Mouse (Mus musculus): ENCODE measurements around the gene Sema4b. TPM values are rescaled to one million over a fixed set of nuclear protein-coding genes. Genes with fewer than 3 reads are reported as not detected.

The Sema4b gene
- total RNA-seq, 2 experiments from 2014 or later, result 47.3 to 57.2 TPM

- DNase-seq, result peak; percentile 89 to 92
Observed at GRCm38 (mm10) chr7:80197941-80198778, 11.5 kb downstream of the Sema4b start.

DNA sequence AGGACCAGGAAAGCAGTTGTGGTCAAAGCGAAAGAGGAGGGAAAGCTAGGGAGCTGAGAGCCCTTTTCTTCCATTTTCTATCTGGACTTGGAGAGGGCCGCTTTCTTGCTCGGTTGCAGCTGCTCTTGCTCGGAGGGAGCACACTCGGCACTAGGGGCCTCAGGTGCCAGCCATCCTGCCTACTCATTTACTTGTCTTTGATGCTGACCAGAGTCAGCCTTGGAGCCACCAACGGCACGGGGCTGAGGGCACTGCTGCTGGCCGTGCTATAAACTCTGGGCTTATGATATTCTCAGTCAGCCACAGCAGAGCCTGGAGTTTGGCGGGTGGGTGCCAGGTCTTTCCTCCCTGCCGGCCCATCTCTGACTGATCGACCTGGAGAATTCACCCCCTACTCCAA is 12.2 kb downstream of the Sema4b start:
- DNase-seq, result no peak

GRCm38 (mm10) chr7:80199286-80199685 is 12.6 kb downstream of the Sema4b start:
- no peak for DNase-seq

DNA sequence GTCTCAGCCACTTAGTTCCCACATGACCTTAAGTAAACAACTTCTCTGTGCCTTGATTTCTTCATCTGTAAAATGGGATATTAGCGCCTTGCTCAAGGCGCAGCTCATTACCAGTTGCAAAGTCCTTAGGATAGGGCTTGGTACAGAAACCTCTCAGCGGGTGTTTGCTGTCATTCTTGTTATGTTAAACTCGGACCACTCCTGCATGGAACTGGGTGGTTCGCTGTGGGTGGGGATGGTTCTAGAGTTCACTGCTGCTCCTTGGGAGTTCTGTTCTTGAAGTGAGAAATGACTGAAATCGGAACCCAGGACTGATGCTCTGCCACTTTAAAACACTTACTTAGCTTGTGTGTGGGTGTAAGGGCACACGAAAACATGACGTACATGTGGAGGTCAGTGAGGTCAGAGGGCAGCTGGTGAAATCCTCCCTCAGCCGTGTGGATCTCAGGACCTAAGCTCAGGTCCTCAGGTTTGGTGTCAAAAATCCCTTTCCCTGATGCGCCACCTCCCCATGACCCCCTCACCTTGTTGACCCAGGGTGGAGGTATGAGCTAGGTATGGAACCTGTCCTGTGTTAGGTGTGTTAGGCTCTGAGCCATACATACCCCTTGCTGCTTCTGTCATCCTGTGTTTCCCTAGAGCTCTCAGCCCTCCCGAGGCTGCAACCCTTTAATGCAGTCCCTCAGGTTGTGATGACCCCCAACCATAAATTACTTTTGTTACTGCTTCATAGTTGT is 13.4 kb downstream of the Sema4b start:
- DNase-seq, result no peak

GRCm38 (mm10) chr7:80200588-80200945 is 13.9 kb downstream of the Sema4b start:
- no peak for DNase-seq

DNA sequence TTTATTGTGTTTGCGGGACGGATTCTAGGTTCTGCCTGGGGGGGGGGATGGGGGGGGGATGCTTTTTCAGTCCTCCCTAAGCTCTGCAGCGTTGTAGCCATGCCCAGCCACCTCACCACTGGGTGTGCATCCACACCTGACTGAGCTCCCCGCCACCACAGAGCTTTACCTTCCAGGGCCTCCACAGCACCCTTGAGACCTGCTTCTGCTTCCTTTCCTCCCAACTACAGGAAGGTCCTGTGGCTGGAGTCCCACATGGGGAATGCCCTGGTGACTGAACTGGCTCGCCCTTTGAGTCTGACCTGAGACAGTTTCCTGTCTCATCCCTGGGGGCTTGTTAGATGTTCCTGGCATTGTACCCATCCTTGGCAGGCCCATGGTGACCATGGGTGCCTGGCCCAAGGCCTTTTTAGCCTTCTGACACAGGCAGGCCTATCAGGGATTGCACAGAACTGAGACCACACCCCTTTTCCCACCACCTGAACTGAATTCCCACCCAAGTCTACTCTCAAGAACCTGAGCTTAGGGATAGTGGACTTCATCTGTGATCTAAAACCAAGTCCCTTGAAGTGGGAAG is 14.4 kb downstream of the Sema4b start:
- peak; percentile 71 to 74 for DNase-seq

DNA sequence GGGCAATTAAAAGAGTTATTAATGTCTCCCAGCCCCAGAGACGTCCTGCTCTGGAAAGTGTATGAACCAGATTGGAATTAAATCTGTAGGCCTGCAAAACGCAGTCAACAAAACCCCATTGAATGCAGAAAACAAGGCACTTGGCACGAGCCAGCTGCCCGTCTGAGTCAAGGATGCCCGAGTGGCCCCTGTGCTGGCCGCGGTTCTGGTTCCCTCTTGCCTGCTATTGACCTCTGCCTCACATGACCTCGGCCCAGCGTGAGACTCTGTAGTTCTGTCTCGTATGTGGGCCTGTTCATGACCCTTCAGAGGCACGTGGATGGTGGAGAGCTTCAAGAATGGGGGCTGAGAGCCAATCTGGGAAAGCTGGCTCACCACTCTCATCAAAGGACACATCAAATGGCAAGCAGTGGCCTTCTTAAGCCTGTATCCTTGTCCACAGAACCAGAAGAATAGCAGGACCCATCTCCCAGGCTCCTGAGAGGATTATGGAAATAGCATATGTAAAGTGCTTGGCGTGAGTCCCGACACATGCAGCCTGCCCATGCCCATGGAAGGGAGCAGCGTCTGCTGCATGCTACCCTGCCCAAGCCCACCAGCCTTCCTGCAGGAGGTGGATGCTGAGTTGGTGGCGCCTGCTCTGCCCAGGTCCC is 15.4 kb downstream of the Sema4b start:
- DNase-seq, result peak; percentile 58 to 68

GRCm38 (mm10) chr7:80202961-80203360 is 16.3 kb downstream of the Sema4b start:
- no peak for DNase-seq

- peak; percentile 52 to 57 for DNase-seq
Observed at GRCm38 (mm10) chr7:80203638-80204096, 17.0 kb downstream of the Sema4b start.

GRCm38 (mm10) chr7:80204362-80204761 is 17.7 kb downstream of the Sema4b start:
- DNase-seq, result no peak

- DNase-seq, result no peak
Observed at GRCm38 (mm10) chr7:80204961-80205360, 18.3 kb downstream of the Sema4b start.

GRCm38 (mm10) chr7:80205705-80206589 is 19.3 kb downstream of the Sema4b start:
- no peak for DNase-seq

DNA sequence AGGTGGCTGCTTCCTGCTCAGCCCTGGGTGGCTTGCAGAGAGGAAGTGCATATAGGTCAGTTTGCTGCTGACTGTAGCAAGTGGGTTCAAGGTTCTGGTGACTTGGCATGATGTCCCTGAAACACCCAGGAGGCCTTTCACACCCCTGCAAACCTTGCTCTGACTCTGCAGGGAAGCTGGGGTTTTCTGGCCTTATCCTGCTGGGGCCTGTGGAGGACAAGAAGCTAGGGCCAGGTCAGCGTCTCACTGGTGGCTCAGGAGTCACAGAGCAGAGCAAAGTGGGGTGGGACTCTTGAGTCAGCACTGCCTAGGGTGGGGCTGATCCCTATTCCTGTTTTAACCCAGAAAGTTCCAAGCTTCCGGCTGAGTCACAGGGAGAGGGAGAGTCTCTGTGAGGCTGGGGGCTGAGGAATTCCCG is 20.7 kb downstream of the Sema4b start:
- peak; percentile 61 to 68 for DNase-seq

- no peak for DNase-seq
Observed at GRCm38 (mm10) chr7:80208026-80208642, 21.5 kb downstream of the Sema4b start.

DNA sequence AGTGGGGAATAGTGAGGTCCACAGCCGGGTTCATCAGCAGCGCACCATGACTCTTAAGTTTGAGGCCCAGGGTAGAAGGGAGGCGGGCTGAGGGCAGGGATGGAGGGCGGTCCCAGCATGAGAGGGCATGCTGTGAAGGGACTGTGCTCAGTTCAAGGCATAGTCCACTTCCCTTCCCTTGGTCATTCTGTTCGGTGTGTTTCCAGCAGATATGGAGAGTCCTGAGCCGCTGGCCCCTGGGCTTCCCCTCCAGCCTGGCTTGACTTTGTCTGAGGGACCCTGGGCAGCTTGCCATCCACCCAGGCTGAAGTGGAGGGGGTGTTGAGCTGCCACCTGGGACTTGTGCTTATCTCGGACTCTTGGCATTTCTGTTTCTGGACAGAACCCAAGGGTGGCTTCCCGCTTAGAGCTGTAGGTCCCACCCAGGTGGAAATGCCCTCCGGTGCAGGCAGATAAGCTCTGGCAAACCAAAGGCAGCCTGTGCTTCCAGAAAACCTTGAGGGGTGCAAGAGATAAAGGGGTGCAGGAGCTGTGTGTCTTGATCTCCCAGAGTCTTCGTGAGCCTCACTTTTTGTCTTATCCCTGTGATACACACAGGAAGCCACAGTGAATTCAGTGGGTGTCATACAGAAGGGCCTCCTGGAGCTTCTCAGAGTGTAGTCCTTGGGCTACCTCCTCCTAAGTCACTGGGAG is 22.2 kb downstream of the Sema4b start:
- peak; percentile 78 to 83 for DNase-seq

DNA sequence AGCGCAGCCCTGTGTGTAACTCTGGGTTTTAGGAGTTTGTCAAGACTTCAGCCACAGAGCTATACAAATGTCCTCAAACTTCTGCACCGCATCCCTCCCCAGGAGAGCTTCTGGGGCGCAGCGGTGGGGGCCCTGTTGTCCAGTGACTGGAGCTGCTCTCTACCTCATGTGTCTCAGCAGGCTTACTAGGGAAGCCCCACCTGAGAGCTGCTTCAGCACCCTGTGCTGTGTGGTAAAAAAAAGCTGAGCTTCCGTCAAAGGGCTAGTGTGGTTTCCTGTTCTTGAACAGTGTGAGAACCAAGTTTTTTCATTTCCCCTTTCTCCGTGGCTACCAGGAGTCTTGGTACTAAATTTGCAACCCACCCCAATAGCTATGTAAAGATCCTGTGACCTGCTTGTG is 23.0 kb downstream of the Sema4b start:
- no peak for DNase-seq

DNA sequence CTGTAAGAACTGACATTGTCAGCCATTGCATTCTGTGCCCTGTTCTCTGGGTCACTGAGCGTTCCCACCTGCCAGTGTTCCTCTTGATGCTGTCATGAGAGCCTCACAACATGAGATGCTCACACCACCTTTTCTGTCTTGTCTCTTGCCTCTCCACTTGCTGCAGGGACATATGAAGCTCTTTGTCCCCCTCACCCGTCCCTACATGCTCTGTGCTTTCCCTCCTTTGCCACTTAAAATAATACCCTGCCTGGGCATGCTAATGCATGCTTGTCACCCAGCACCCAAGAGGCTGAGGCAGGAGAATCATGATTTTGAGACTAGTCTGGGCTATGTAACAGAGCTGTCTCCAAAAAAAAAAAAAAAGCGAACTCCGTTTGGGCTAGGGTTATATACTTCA is 24.3 kb downstream of the Sema4b start:
- no peak for DNase-seq

DNA sequence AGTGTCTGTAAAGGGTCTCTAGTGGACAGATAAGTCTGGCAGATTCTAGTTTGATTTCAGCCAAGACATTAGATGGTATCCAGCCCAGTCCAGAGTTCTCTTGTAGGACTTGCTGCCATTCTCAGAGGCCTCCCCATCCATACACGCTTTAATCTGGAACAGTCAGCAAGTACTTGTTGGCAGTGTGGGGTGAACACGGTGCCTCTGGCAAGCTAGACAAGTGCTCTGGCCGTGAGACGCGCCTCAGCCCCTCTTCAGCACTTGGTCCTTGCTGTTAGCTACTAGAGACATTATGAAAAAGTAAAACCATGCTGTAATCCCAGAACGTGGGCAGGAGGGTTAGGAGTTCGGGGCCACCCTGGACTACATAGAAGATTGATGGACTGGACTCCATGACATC is 27.0 kb downstream of the Sema4b start:
- no peak for DNase-seq

DNA sequence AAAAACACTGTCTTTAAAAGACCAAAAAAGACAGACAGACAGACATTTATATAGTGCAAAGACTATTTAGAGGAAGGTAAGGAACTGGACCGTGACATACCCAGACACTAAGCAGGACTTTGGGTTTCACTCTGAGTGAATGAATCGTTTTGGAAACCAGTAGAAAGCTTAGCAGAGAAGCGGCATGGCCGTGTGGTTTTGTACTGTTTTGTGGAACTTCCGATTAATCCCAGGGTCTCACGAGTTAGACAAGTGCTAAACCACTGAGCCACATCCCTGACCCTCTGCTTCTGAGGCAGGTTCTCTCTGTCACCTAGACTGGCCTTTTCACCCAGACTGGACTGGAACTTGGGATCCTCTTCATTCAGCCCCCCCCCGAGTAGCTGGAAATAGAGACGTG is 27.8 kb downstream of the Sema4b start:
- no peak for DNase-seq

DNA sequence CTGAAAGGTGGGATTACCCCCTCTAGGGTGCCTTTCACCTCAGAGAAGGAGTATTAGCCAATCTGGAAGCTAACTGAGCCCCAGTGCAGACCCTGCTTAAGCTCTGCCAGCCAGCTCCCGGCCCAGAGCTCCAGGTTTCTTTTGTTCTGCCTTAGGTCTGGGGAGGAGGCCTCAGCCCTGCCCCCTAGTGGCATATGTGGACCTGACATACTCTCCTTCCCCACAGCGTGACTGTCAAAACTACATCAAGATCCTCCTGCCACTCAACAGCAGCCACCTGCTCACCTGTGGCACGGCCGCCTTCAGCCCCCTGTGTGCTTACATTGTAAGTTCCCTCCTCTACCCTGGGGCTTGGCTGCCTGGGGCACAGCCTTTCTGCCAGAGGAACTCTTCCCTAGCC is 28.8 kb downstream of the Sema4b start:
- DNase-seq, result peak; percentile 79 to 87
